Mouse (Mus musculus): ENCODE results near the gene Dnmbp. TPM values are rescaled to one million over a fixed set of nuclear protein-coding genes. Genes with fewer than 3 reads are reported as not detected.

Gene Dnmbp
- polyA plus RNA-seq, 1 experiment, result 12.7 TPM

- H3K27ac ChIP-seq (ENCODE audit: control insufficient read depth, insufficient read depth, low read length), result no peak overlapping the region
- H3K36me3 ChIP-seq (ENCODE audit: control insufficient read depth, insufficient read depth, low read length), result peaks cover 13% of the 10 kb centered on the region
- H3K27me3 ChIP-seq (ENCODE audit: control insufficient read depth, insufficient read depth, low read length), result no peaks in the 10 kb centered on the region
- H3K4me3 ChIP-seq (ENCODE audit: control insufficient read depth, insufficient read depth, low read length), result no peak overlapping the region
- 94% methylated on average over 9 of the region's 9 CpGs for WGBS
- DNase-seq, result no peak
- TF ChIP-seq POLR2A (IDR thresholded peaks at IDR 0.05; ENCODE audit: control insufficient read depth, extremely low read depth, insufficient read depth, low read length, poor library complexity) (no peak), CTCF (IDR thresholded peaks at IDR 0.05; ENCODE audit: borderline replicate concordance, control insufficient read depth, extremely low read depth, insufficient read depth, low read length, poor library complexity) (no peak)
- no peaks in the 10 kb centered on the region for H3K4me1 ChIP-seq (replicated peaks; ENCODE audit: control insufficient read depth, insufficient read depth, low read length)
These were observed 96.8 kb downstream of the Dnmbp start for GRCm38 (mm10) chr19:43843184-43843583.

- Histone ChIP-seq H3K27me3 (ENCODE audit: control insufficient read depth, insufficient read depth, low read length) (no peaks in the 10 kb centered on the region), H3K4me1 (replicated peaks; ENCODE audit: control insufficient read depth, insufficient read depth, low read length) (no peaks in the 10 kb centered on the region), H3K27ac (ENCODE audit: control insufficient read depth, insufficient read depth, low read length) (no peak overlapping the region), H3K4me3 (ENCODE audit: control insufficient read depth, insufficient read depth, low read length) (no peak overlapping the region), H3K36me3 (ENCODE audit: control insufficient read depth, insufficient read depth, low read length) (no peaks in the 10 kb centered on the region)
- peak; percentile 65 for DNase-seq
- WGBS, result 35% methylated on average over 21 of the region's 21 CpGs
- TF ChIP-seq POLR2A (IDR thresholded peaks at IDR 0.05; ENCODE audit: control insufficient read depth, extremely low read depth, insufficient read depth, low read length, poor library complexity) (no peak), CTCF (IDR thresholded peaks at IDR 0.05; ENCODE audit: borderline replicate concordance, control insufficient read depth, extremely low read depth, insufficient read depth, low read length, poor library complexity) (peak; percentile 47; the same call in 1 of the 2 replicates)
These were observed 107.4 kb downstream of the Dnmbp start for GRCm38 (mm10) chr19:43832425-43833069.

- Histone ChIP-seq H3K4me1 (replicated peaks; ENCODE audit: control insufficient read depth, insufficient read depth, low read length) (no peaks in the 10 kb centered on the region), H3K4me3 (ENCODE audit: control insufficient read depth, insufficient read depth, low read length) (no peak overlapping the region), H3K36me3 (ENCODE audit: control insufficient read depth, insufficient read depth, low read length) (no peaks in the 10 kb centered on the region), H3K27ac (ENCODE audit: control insufficient read depth, insufficient read depth, low read length) (no peak overlapping the region), H3K27me3 (ENCODE audit: control insufficient read depth, insufficient read depth, low read length) (no peaks in the 10 kb centered on the region)
- TF ChIP-seq POLR2A (IDR thresholded peaks at IDR 0.05; ENCODE audit: control insufficient read depth, extremely low read depth, insufficient read depth, low read length, poor library complexity), result no peak
- TF ChIP-seq CTCF (IDR thresholded peaks at IDR 0.05; ENCODE audit: borderline replicate concordance, control insufficient read depth, extremely low read depth, insufficient read depth, low read length, poor library complexity), result no peak
- no peak for DNase-seq
- 84% methylated on average over 8 of the region's 8 CpGs for WGBS
These were observed 113.1 kb downstream of the Dnmbp start for GRCm38 (mm10) chr19:43826855-43827254.

GRCm38 (mm10) chr19:43815661-43816414, 124.2 kb downstream of the Dnmbp start:
- 57% methylated on average over 14 of the region's 14 CpGs for WGBS
- no peak for TF ChIP-seq CTCF (IDR thresholded peaks at IDR 0.05; ENCODE audit: borderline replicate concordance, control insufficient read depth, extremely low read depth, insufficient read depth, low read length, poor library complexity)
- no peak for TF ChIP-seq POLR2A (IDR thresholded peaks at IDR 0.05; ENCODE audit: control insufficient read depth, extremely low read depth, insufficient read depth, low read length, poor library complexity)
- H3K4me3 ChIP-seq (ENCODE audit: control insufficient read depth, insufficient read depth, low read length), result no peak overlapping the region
- H3K36me3 ChIP-seq (ENCODE audit: control insufficient read depth, insufficient read depth, low read length), result no peaks in the 10 kb centered on the region
- H3K27me3 ChIP-seq (ENCODE audit: control insufficient read depth, insufficient read depth, low read length), result no peaks in the 10 kb centered on the region
- H3K27ac ChIP-seq (ENCODE audit: control insufficient read depth, insufficient read depth, low read length), result no peak overlapping the region
- H3K4me1 ChIP-seq (replicated peaks; ENCODE audit: control insufficient read depth, insufficient read depth, low read length), result no peaks in the 10 kb centered on the region
- no peak for DNase-seq

- 92% methylated on average over 10 of the region's 10 CpGs for WGBS
- no peaks in the 10 kb centered on the region for H3K36me3 ChIP-seq (ENCODE audit: control insufficient read depth, insufficient read depth, low read length)
- no peaks in the 10 kb centered on the region for H3K27me3 ChIP-seq (ENCODE audit: control insufficient read depth, insufficient read depth, low read length)
- DNase-seq, result no peak
- TF ChIP-seq POLR2A (IDR thresholded peaks at IDR 0.05; ENCODE audit: control insufficient read depth, extremely low read depth, insufficient read depth, low read length, poor library complexity) (no peak), CTCF (IDR thresholded peaks at IDR 0.05; ENCODE audit: borderline replicate concordance, control insufficient read depth, extremely low read depth, insufficient read depth, low read length, poor library complexity) (no peak)
- H3K4me3 ChIP-seq (ENCODE audit: control insufficient read depth, insufficient read depth, low read length), result no peak overlapping the region
- H3K27ac ChIP-seq (ENCODE audit: control insufficient read depth, insufficient read depth, low read length), result no peak overlapping the region
- H3K4me1 ChIP-seq (replicated peaks; ENCODE audit: control insufficient read depth, insufficient read depth, low read length), result no peaks in the 10 kb centered on the region
These were observed 126.7 kb downstream of the Dnmbp start for GRCm38 (mm10) chr19:43813315-43813714.

- no peaks in the 10 kb centered on the region for H3K27me3 ChIP-seq (ENCODE audit: control insufficient read depth, insufficient read depth, low read length)
- no peaks in the 10 kb centered on the region for H3K4me1 ChIP-seq (replicated peaks; ENCODE audit: control insufficient read depth, insufficient read depth, low read length)
- no peak overlapping the region for H3K27ac ChIP-seq (ENCODE audit: control insufficient read depth, insufficient read depth, low read length)
- H3K36me3 ChIP-seq (ENCODE audit: control insufficient read depth, insufficient read depth, low read length), result no peaks in the 10 kb centered on the region
- 95% methylated on average over 4 of the region's 4 CpGs for WGBS
- no peak for TF ChIP-seq POLR2A (IDR thresholded peaks at IDR 0.05; ENCODE audit: control insufficient read depth, extremely low read depth, insufficient read depth, low read length, poor library complexity)
- no peak for TF ChIP-seq CTCF (IDR thresholded peaks at IDR 0.05; ENCODE audit: borderline replicate concordance, control insufficient read depth, extremely low read depth, insufficient read depth, low read length, poor library complexity)
- DNase-seq, result no peak
- H3K4me3 ChIP-seq (ENCODE audit: control insufficient read depth, insufficient read depth, low read length), result no peak overlapping the region
These were observed 128.6 kb downstream of the Dnmbp start for GRCm38 (mm10) chr19:43811419-43811818.

Data from thymus, adult 2 months (tissue).